Mouse (Mus musculus): ENCODE measurements around the gene Panx2. TPM values are rescaled to one million over a fixed set of nuclear protein-coding genes. Genes with fewer than 3 reads are reported as not detected.
A peak's percentile ranks its signal among the peaks of the same experiment; 100 is the strongest.

The Panx2 gene
- 1 to 10 TPM; 2.0 to 2.4 TPM for total RNA-seq (2021)
- long read RNA-seq, experiment 1, partial matches to known transcripts: 0 of 1 reads
- long read RNA-seq, experiment 1, other reads (novel, unspliced or antisense): 1 of 1 reads
- long read RNA-seq, experiment 2: 0 reads

DNA sequence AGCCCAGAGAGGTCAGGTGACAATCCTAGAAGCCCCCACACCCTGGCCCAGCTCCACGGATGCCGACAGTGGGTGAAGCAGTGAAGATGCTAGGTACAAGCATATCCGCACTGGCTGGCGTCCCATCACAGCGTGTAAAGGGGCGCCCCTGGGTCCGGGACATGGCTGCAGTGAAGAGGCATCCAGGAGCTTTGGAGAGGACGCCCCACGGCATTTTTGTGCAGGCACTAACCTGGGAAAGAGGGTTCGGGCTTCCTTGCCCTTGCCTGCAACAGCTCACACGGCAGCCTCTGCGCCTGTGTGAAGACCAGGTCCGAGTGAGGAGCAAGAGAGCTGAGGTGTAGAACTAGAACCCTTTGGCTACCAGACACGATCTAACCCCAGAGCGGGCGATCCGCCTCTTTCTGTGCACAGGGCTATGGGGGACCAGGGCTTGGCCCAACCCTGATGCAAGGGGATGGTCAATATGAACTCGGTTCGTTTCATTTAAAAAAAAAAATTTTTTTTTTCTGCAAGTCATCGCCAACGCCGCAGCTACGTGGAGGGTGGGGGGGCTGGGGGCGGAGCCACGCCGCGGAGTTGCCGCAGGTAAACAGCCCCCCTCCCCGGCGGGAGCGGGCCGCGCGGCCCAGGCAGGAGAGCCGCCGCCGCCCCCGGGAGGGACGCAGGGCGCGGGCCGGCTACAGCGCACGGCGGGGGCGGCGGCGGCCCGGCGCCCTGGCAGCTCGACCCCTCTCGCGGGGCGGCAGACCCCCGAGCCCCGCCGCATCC, at the start of gene Panx2:
Gene Panx2, plus strand, starts transcription at position 574 of the 771 bp plus-strand sequence.
- DNase-seq: no peak

DNA sequence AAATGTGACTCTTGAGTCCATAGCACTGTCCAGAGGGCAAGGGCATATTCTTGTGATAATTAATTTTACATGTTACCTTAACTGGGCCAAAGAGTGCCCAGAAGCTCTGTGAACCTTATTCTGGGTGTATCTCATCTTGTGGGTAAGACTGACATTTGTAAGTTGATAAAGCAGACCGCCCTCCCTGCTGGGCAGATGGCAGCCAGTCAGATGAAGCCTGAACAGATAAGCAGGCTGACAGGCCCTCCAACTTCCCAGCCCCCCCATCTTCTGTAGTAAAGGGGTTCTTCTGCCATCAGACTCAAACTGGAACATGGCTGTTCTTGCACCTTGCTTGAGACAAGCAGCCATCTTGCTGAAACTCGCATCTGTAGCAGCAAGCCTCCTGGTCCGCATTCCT, 42.8 kb upstream of the Panx2 start:
- no peak for DNase-seq

DNA sequence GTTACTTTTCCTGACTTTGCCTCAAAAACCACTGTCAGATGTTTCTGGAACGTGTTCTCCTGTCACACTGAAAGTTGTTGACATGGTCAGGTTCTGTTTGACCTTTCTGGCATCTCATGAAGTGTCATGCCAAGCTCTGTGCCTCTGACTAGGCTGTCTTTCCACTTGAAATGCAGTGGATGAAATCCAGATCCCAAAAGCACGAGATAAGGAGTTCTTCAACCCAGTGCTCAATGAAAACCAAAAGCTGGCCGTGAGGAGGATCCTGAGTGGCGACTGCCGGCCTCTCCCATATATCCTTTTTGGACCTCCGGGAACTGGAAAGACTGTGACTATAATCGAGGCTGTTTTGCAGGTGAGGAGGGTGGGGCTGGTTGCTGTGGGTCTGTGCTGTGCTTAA, 39.4 kb upstream of the Panx2 start:
- peak; percentile 62 to 79 for DNase-seq

DNA sequence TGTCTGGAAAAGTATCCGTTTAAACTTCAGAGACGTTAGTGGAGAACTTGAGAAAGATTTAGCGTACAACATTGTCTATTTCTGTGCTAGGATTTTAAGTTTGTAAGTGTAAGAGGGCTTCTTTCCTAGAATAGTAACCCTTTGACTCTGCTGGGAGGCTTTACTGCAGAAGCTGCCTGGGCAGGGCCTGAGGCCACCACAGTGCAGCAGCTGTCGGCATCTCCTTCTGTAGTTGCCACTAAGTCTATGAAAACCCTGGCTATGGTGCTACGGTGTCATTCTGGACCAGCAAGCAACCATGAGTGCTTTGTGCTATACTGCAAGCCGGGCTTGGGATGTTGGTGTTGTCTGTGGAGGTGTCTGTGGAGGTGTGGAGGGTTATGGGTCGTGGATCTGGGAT, 39.0 kb upstream of the Panx2 start:
- no peak for DNase-seq

DNA sequence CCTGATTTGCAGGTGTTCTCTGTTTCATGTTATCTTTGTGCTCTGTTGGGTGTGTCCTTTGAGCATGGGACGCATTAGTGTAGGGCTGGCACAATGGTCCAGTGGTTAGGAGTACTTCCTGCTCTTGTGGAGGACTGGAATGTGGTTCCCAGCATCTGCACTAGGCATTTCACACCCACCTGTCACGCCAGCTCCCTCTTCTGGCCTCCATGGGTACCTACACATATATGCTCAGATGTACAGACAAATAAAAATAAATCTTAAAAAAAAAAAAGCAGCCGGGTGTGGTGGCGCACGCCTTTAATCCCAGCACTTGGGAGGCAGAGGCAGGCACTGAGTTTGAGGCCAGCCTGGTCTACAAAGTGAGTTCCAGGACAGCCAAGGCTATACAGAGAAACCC, 15.2 kb upstream of the Panx2 start:
- DNase-seq: no peak

DNA sequence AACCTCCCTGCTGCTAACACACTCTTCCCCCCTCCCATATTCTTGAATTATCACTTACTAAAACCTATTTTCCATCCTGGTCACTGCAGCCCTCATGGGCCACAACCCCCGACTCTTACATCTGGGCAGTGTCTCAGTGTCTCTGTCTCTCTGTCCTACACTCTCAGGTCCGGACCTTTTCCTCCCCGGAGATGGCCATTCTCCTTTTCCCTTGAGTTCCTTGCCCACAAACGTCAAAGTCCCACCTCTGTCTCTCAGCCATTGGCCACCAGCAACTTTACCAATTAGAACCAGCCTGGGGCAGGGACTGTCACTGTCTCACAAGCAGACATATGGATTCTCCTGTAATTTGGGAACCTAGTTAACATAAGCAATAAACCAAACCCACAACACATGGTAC, 13.2 kb upstream of the Panx2 start:
- no peak for DNase-seq

DNA sequence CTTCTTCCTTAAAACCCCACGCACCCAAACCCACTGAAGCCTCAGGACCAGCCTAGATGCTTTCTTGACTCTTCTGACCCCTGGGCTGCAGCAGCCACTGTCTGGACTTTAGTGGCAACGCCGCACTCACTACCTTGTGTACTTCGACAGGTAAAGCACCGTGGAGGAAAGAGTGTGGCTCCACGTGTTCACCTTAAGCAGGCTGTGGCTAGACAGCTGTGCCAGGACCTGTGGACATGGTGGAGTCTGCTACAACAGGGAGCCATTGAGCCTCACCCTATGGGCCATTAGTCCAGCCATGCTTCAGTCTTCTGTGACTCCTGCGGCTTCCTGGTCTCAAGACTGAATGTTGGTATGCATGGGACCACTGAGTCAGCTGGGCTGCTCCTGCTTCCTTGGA, 4.9 kb upstream of the Panx2 start:
- DNase-seq: no peak

DNA sequence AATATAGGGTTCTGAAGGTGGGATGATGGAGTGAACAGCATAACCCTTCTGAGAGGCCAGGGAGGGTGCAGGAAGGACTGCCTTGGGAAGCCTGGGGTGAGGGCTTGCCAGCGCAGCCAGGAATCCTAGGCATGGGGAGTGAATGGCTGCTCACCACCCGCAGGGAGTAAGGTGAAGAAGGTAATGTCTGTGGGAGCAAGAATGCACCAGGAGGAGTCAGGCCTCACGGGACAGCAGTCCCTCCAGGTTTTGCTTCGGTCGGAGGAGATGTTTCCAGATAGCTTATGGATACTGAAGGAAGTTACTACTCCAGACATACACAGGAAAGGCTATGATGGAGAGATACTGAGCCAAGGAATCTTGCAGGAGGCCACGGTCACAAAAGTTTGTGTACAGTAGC, 798 bp upstream of the Panx2 start:
- DNase-seq: no peak

DNA sequence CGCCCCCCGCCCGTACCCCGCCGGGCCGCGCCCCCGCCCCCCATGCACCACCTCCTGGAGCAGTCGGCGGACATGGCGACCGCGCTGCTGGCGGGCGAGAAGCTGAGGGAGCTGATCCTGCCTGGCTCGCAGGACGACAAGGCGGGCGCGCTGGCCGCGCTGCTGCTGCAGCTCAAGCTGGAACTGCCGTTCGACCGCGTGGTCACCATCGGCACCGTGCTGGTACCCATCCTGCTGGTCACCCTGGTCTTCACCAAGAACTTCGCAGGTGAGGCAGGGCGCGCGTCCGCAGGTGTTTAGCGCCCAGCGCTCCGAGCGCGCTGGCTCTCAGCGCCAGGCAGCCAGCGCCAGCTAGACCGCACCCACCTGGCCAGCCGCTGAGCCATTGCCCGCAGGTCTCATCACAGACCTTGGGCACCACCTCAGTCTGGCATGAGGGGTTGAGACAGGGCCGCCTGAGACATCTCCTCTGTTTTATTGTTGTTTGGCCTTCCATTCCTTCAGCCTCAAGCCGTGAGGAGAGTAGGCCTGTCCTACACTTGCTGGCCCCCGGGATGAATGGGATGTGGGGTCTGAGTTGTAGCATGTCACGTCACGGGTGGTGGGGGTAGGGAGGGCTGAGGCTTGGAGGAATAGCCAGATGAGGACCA, 623 bp downstream of the Panx2 start:
- DNase-seq: no peak

DNA sequence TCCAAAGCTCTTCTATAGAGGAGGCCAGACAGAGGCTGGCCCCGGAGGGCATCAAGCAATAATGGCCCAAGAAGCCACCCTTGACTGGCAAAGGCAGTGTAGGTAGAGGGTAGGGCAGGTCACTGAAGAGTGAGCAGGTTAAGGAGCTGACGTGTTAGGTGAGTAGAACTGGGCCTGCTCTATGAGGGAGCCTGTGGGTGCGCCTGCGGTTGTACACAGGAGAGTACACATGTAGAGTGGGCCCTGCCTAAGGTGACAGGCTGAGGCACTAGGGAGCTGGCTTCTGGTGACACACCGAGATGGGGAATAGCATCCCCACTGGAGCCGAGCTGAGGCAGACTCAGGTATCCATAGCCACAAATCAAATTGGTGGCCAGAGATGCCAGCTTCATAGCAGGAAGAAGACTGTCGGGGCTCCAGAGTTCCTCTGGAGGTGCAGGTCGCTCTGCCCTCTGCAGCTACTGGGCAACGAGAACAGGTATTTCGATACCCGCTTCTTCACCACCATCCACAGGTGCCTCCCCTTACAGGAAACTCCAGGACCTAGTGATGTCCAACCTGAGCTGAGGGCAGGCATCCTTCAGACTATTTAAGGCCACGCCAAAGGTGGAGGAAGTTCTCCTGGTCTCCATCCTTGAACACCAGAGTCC, 1.4 kb downstream of the Panx2 start:
- DNase-seq: no peak

DNA sequence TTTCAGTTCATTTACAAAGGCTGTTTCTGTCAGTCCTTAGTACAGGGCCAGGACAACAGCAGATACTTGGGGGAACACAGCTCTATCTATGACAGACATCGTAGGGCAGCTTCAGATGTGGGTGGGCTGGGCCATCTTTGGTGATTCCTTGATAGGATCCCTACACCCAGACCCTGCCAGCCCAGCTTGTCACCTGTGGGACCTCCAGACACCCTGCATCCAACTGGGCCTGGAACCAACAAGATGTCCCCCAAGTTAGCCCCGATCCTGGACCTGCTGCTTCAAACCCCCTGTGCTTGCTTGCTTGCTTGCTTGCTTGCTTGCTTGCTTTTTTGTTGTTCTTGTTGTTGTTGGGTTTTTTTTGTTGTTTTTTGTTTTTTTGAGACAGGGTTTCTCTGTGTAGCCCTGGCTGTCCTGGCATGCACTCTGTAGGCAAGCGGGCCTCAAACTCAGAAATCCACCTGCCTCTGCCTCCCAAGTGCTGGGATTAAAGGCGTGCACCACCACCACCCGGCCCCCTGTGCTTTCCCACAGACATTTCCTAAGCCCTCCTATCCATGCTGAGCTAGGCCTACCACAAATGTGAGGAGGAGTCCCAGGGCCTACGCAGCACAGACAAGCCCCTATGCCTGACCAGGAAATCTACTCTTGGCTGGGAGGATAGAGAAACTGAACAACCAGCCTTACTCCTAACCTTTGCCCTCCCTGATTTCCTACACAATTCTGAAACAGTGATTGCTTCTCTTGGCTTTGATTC, 2.4 kb downstream of the Panx2 start:
- DNase-seq: no peak

DNA sequence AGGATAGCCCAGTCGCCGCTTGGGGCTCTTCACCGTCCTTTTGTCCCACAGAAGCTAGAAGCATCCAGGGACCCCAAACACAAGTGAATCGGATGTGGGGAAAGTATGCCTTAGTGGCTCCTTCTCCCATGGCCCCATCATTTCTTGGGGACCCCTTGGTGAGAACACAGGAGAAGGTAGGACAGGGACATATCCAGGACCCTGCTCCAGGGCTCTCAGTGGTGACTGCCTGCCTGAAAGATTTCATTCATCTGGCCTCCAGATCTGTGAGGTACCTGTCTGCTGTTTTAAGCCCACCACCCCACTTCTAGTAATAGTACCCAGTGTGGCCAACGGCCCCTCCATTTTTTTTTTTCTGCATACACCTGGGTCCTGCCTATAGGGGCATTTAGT, 3.0 kb downstream of the Panx2 start:
- no peak for DNase-seq

DNA sequence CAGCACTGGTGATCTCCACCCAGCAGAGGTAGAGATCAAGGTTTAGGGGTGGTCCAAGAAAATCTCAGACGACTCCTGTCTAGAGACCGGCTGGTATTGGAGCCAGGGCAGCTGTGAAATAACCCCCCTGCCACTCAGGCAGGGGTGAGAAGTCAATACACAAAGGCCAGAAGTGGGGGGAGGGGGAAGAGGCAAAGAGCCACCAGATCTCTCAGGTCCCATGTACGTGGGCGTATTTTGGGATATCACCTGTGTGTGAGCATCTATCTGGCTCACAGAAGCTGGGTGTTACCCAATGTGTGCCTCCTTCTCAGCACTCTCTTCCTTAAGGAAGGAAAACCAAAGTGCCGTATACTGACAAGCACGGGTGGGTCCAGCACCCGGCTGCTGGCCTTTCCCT, 3.5 kb downstream of the Panx2 start:
- no peak for DNase-seq

DNA sequence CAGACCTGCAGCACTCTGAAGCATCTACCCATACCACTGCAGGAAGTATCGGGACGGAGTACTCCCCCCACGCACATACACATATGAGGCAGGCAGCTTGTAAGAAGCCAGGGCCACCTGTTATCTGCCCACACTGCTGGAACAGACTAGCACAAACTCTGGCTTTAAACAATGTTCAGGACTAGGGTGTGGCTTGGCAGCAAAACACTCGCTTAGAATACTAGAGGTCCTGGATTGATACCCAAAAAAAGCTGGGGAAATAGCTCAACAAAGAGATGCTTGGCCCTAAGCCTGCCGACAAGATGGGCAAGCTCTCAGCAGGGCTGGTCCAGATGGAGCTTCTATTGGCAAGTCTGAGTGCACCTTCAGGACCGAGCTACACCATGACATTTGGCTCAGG, 4.0 kb downstream of the Panx2 start:
- no peak for DNase-seq

DNA sequence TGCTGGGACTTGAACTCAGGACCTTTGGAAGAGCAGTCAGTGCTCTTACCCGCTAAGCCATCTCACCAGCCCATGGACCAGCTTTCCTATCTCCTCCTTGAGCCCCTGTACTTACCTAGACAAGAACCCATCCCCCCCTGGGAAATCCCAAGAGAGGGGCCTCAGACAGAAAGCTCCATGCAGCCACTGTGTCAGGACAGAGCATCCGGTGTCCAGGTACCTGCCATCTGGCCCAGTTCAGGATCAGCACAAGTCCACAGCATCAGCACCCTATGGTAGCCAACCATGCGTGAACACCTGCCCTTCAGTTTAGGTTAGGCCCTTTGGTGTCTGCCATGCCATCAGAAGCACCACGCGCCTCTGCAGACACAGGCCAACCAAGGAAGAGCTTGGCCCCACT, 5.4 kb downstream of the Panx2 start:
- DNase-seq: no peak

DNA sequence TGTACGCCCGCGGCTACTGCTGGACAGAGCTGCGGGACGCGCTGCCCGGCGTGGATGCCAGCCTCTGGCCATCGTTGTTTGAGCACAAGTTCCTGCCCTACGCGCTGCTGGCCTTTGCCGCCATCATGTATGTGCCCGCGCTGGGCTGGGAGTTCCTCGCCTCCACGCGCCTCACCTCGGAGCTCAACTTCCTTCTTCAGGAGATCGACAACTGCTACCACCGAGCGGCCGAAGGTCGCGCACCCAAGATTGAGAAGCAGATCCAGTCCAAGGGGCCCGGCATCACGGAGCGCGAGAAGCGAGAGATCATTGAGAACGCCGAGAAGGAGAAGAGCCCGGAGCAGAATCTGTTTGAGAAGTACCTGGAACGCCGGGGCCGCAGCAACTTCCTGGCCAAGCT, 8.1 kb downstream of the Panx2 start:
- DNase-seq: no peak

DNA sequence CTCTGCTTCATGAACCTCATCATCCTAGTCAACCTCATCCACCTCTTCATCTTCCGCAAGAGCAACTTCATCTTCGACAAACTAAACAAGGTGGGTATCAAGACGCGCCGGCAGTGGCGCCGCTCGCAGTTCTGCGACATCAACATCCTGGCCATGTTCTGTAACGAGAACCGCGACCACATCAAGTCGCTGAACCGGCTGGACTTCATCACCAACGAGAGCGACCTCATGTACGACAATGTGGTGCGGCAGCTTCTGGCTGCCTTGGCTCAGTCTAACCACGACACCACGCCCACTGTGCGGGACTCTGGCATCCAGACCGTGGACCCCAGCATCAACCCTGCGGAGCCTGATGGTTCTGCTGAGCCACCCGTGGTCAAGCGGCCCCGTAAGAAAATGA, 8.7 kb downstream of the Panx2 start:
- DNase-seq: no peak

DNA sequence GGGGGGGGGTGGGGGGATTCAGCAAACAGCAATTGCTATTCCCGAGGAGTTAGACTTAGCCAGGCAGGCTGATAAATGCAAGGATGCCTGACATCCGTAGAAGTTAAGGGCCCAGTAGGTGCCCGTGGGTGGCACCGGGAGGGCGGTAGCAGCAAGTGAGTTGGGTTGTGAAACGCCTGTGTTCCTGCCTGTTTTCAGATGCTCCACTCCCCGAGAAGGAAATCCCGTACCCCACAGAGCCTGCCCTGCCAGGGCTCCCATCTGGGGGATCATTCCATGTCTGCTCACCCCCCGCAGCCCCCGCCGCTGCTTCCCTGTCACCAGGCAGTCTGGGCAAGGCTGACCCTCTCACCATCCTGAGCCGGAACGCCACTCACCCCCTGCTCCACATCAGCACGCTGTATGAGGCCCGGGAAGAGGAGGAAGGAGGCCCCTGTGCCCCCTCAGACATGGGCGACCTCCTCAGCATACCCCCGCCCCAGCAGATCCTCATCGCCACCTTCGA, 9.9 kb downstream of the Panx2 start:
- no peak for DNase-seq

DNA sequence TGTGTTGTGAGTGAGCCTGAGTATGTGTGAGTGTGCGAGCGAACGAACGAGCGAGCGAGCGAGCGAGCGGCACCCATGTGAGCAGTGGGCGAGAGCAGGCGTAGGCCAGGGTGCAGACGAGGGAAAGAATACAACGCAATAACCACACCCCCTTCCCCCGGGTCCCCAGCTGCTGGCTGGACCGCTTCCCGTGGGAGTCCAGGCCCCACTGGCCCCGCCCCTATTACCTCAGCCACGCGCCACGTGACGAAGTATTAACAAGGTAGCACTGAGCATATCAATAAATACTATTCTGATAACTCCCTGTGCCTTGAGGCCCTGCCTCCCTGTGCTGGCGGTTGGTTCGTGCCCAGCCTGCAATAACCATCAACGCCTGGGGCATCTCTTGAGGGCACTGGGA, 11.1 kb downstream of the Panx2 start:
- no peak for DNase-seq

DNA sequence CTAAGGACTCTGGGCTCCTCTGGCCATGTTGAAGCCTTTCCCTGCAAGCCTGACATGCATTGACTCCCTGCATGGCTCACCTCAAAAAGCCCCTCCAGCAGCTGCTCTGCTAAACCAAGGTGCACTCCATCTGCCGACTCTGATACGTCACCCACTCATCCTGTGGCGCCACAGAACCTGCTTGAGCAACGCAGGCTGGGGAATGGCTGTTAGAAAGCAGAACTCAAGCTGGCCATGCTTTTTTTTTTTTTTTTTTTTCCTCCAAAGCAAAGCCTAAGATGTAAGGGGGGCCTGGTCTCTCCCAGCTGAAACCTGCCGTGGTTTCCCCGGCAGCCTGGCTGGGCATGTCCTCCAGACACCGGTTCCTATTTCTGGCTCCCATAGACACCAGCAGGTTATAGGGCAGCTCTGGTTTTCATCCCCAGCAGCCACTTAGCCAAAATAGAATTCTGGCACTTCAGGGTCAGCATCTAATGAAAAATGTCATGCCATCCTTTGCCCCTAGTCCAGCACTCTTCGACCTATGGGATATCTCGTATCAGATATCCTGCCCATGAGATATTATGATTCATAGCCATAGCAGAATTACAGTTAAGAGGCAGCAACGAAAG, 14.6 kb downstream of the Panx2 start:
- DNase-seq: peak; percentile 60 to 68

DNA sequence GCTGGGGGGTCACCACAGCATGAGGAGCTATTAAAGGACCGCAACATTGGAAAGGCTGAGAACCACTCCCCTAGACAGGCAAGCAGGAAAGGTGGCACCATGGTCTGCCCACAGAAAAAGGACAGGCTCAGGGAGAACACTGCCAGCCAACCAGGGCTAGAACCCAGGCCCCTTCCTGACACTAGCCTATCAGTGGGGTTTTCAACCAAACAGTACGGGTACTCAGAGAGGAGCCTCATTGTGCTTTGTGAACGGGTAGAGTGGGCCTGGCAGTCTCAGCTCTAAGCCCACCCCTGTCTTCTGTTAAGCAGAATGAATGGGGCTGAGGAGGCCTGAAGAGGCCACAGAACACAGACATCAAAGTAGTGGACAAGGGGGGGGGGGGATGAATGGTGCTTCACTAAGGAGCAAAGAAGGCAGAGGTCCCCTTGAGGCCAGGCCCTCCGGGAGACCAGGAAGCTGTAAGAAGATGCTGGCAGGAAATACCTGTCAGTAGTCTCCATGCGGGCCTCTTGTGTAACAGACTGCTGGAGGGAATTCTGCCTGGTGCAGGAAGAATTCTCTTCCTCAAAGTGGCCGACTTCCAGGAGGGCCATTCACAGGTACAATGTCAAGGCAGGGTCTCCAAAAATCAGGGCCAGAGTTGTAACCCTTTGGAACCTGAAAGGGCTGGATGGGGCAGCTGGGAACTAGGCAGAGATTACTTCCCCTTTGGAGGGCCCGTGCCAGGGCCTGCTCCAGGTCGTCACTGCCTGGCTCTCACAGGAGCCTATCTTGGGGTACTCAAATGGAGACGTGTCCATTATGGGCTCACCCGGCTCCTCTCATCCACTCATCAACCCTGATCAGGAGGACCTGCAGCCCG, 15.3 kb downstream of the Panx2 start, which contains the start of gene Trabd:
Gene Trabd, plus strand, starts transcription at position 512 of the 865 bp plus-strand sequence.
- DNase-seq: peak; percentile 32 to 39

Data from heart, adult 18-20 months (tissue).